Mouse (Mus musculus) spleen, adult 18-20 months (tissue): ENCODE data around the gene Mon1b.
A peak's percentile ranks its signal among the peaks of the same experiment; 100 is the strongest.

Experiments
- DNase-seq, 2 experiments: peaks; one replicate each; pipeline ENCODE4 v3.0.0; 2022; ENCODE audit warnings: mixed read lengths in 2 of 2

Gene Mon1b

DNA sequence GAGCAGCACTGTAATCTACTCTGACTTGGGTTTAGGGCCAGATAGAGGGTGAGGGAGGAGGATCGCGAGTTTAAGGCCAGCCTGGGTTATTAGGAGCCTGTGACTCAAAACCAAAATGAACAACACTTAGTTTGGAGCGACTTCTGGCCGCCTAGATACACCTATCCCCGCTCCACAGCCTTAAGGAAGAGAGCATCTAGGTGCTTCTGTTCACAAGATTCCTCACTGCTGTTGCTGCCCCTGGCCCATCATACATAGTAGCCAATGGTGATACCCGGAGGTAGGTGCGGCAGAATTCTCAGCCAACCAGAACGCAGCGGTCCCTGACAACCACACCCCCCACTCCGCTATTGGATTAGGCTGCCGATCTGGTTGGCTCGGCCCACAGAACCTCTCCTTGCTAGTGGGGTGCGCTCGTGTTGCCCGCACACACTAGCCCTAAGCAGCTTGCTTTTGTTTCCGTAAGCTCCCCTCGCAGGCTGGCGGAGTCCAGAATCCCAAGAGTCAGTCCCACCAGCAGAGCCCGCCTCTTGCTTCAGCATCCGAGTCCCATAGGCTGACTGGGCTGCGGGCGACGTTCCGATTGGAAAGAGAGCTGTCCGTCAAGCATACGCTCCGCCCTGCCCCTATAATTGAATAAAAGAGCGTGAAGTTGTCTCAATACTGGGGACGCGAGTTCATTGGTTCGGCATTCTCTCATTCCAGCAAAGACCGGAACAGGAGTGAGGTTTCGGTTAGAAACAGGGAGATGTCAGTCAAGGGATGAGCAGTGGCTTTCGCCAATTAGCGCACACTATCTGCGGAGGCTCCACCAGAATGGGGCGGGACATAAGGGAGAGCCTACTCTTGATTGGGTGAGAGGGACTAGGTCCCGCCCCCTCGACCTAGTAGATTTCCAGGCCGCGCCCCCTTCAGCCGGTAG lies at the start of gene Mon1b:
Mon1b (plus strand) TSS at position 918 of the 922 bp plus-strand sequence.
- DNase-seq = peak; percentile 95 to 99

- no peak for DNase-seq
Measured at GRCm38 (mm10) chr8:113598401-113598800, 37.0 kb upstream of the Mon1b start.

DNA sequence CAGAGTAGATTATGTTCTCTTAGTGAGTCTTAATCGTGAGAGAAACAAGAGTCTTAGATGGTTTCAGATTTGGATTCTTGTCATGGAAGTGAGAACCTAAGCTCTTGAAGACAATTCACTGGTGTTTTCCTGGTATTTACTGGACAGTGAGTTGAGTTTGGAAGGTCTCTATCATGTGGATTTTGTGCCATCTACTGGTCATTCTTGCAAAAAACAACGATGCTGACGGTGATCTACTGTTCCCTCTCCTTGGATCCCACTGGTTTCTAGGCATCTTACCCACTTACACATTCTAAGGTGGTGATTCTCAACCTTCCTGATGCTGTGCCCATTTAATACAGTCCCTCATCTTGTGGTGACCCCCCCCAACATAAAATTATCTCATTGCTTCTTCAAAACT lies 2.8 kb upstream of the Mon1b start:
- DNase-seq = no peak

GRCm38 (mm10) chr8:113634161-113634560 lies 1.2 kb upstream of the Mon1b start:
- no peak for DNase-seq

- DNase-seq = no peak
Measured at GRCm38 (mm10) chr8:113635592-113636279, 349 bp downstream of the Mon1b start.

DNA sequence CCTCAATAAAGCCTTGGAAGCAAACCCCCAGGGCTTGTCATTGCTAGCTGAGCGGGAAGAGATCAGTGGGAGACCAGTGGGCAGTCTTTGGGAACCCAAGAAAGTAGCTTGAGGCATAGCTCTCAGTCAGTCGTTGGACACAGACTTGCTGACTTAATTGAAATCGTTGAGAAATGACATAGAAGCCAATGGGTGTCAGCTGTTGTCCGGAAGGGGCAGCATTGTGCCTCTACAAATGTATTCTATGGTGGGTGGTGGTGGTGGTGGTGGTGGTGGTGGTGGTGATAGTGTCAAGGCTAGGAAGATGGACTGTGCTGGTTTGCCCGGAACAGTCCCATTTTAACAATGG lies 867 bp downstream of the Mon1b start:
- DNase-seq = no peak

GRCm38 (mm10) chr8:113640357-113640756 lies 5.0 kb downstream of the Mon1b start:
- DNase-seq = no peak

- no peak for DNase-seq
Measured at GRCm38 (mm10) chr8:113642926-113643325, 7.5 kb downstream of the Mon1b start, which contains the start of gene Syce1l. TSS of gene Syce1l (plus strand) at chr8:113643213.

- DNase-seq = no peak
Measured at GRCm38 (mm10) chr8:113643479-113644210, 8.3 kb downstream of the Mon1b start.

DNA sequence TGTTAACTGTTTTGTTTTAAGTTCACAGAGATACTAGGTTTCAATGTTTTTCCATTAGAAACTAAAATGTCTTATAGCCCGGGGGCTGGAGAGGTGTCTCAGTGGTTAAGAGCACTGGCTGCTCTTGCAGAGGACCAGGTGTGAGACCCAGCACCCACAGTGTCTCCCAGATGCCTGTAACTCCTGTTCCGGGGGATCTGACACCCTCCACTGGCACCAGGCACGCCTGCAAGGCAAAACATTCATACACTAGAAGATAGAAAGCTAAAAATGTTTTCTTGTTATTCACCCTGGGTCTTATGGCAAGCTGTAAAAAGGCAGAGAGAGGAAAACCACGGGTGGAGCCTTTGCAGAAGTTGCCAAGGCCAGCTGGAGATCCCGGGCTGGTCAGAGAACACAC lies 9.8 kb downstream of the Mon1b start:
- no peak for DNase-seq

- no peak for DNase-seq
Measured at GRCm38 (mm10) chr8:113652450-113652849, 17.1 kb downstream of the Mon1b start.

DNA sequence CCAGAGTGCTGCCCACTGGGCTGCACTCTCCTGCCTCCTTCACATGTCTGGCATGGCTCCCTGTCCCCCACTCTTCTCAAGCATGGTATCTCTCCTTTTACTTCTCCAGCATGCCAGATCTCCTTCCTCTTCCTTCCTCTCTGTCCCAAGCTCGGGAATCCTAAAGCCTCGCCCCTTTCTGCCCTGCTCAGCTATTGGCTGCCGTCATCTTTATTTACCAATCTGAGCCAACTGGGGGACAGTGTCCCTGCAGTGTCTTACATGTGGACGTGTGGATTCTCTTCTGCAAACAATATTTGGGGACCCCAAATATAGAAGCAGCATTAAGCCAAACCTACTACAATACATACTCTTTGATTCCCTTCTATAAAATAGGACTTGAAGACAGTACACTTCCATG lies 17.8 kb downstream of the Mon1b start:
- DNase-seq = no peak

DNA sequence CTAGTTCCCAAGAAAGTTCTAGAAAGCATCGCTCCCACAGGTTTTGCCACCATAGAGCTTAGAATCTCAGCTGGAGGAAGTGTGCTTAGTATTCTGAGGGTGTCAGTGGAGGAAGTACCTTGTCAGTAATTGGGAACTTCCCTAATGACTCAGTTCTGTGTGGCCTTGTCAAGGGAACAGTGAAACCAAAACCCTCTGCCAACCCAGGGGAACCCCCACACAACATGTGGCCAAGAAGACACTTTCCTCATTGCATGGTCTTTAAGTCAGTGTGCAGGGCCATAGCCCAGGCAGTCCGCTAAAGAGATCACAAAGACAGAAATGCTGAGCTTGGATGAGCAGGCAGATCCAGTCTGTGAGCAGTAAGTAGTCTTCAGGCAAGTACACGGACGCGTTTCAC lies 20.8 kb downstream of the Mon1b start:
- peak in 1 of 2 experiments; percentile 30 for DNase-seq

DNA sequence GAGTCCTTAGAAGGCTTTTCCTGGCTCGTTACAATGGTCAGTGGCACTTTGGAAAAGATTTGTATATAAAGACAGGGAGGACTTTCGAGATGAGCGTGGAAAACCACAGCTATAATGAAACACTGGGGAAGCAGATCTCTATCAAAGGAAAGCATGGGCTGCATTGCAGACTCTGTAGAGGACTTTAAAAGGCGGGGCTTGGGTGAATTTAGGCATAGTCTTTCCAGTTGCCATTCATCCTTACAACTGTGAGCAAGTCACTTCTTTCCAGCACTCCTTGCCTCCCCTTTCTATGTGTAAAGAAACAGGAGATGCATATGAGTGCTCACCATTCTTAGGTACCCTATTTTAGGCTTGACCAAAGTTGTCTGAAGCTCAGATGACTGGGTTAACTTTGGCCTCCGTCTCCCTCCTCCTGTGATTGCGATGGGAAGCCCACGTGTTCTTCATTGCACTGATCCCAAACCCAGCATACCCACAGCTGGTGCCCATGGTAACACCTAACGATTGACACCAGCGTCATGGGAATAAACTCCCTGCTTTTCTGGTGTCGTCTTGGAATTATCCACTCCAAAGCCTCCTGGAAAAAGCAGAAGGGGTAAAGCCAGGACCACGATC lies 21.4 kb downstream of the Mon1b start:
- no peak for DNase-seq

- DNase-seq = no peak
Measured at GRCm38 (mm10) chr8:113660128-113660527, 24.7 kb downstream of the Mon1b start.

GRCm38 (mm10) chr8:113664544-113664943 lies 29.2 kb downstream of the Mon1b start:
- DNase-seq = peak; percentile 31 to 59

GRCm38 (mm10) chr8:113665036-113665435 lies 29.6 kb downstream of the Mon1b start:
- DNase-seq = no peak

DNA sequence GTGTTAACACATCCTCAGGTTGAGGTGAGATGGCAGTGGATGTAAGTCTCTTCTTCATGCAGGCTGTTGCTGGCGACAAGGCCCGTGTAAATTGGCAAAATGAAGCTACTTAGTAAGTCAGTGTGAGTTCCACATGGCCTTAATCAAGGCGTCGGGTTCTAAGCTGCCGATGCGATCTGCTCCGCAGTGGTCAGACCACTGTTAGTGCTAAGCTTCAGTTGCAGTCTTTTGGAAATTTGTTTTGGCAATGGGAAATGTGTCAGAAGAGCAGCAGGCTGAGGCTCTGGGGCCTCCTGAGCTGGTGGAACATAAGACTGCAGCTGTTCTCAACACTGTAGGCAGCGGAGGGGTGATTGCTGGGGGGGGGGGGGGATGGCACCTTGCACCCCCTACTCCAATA lies 30.6 kb downstream of the Mon1b start:
- DNase-seq = no peak

GRCm38 (mm10) chr8:113666714-113667432 lies 31.5 kb downstream of the Mon1b start:
- DNase-seq = no peak

- DNase-seq = no peak
Measured at GRCm38 (mm10) chr8:113669924-113670323, 34.5 kb downstream of the Mon1b start.

DNA sequence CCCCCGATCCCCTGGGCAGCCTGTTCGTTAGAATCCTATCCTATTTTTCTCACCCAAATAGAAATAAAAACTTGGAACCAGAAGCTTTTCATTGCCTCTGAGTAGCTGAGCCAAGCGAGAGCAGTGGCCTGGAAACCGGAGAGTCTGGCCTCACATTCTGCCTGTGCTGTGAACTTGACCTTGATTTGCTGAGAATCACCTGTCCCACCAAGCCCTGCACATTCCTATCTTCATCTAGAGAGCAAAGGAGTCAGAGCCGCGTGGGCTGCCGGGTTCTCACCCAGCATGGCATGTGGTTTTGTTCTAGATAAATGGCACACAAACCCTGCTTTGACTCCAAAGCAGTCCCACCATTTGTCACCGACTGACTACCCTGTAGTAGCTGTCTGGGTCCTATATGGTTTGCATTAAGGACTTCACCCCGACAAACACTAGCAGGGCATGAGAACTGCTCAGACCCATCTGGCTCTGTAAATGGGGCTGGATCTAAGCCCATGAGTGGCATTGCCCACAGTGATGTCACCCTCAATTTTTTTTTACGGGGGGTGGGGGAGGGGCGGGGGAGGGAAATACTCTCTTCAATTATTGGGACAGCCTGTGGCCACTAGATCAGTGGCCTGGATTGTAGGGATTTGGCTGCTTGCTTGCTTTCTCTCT lies 37.3 kb downstream of the Mon1b start:
- DNase-seq = no peak

GRCm38 (mm10) chr8:113673300-113673699 lies 37.9 kb downstream of the Mon1b start:
- DNase-seq = no peak
